Mouse (Mus musculus): Measurements from ENCODE around the gene Lrrn1.

GRCm38 (mm10) chr6:107614288-107614687 is 84.7 kb downstream of the Lrrn1 start:
- TF ChIP-seq CTCF (IDR thresholded peaks at IDR 0.05; ENCODE audit: control insufficient read depth, insufficient read depth, insufficient replicate concordance, low read depth, low read length) (no peak), POLR2A (IDR thresholded peaks at IDR 0.05; ENCODE audit: control insufficient read depth, low read depth, low read length) (no peak)
